Mouse (Mus musculus): ENCODE measurements at regions not wholly inside any gene's neighbourhood (a gene's known extent, or its start where the extent isn't known, plus 50 kb on each side); places are given as distances from the start of the nearest gene placed in this dataset.

GRCm38 (mm10) chr14:114836723-114837349 lies 255.2 kb upstream of the Gpc5 start:
- no peak for TF ChIP-seq CTCF (IDR thresholded peaks at IDR 0.05; ENCODE audit: insufficient read depth, low read depth, low read length)
- TF ChIP-seq POLR2A (IDR thresholded peaks at IDR 0.05; ENCODE audit: insufficient read depth, low read depth, low read length) = no peak
